Mouse (Mus musculus) spleen, adult 12 weeks (tissue): ENCODE results near the gene Tnr.

Experiments used
- DNase-seq: peaks from one replicate; pipeline ENCODE4 v3.0.0; 2022; ENCODE audit warnings: low spot score

The Tnr gene

GRCm38 (mm10) chr1:159800366-159800765 is 276.8 kb downstream of the Tnr start:
- no peak for DNase-seq

- DNase-seq = no peak
These were observed 278.2 kb downstream of the Tnr start for GRCm38 (mm10) chr1:159801753-159802152.

- no peak for DNase-seq
These were observed 280.1 kb downstream of the Tnr start for GRCm38 (mm10) chr1:159803711-159804110.

GRCm38 (mm10) chr1:159809493-159809892 is 285.9 kb downstream of the Tnr start:
- DNase-seq = no peak

- DNase-seq = no peak
These were observed 288.2 kb downstream of the Tnr start for GRCm38 (mm10) chr1:159811805-159812204.

- DNase-seq = no peak
These were observed 289.3 kb downstream of the Tnr start for GRCm38 (mm10) chr1:159812820-159813411.

GRCm38 (mm10) chr1:159814348-159814747 is 290.8 kb downstream of the Tnr start:
- DNase-seq = no peak

GRCm38 (mm10) chr1:159816614-159817371 is 293.2 kb downstream of the Tnr start:
- no peak for DNase-seq

- no peak for DNase-seq
These were observed 295.9 kb downstream of the Tnr start for GRCm38 (mm10) chr1:159819511-159819910.

- DNase-seq = no peak
These were observed 298.8 kb downstream of the Tnr start for GRCm38 (mm10) chr1:159822416-159822815.

- DNase-seq = no peak
These were observed 305.0 kb downstream of the Tnr start for GRCm38 (mm10) chr1:159828531-159828930.

GRCm38 (mm10) chr1:159833165-159833564 is 309.6 kb downstream of the Tnr start:
- no peak for DNase-seq

- no peak for DNase-seq
These were observed 310.2 kb downstream of the Tnr start for GRCm38 (mm10) chr1:159833646-159834338.

GRCm38 (mm10) chr1:159835126-159835525 is 311.6 kb downstream of the Tnr start:
- DNase-seq = no peak

- no peak for DNase-seq
These were observed 316.8 kb downstream of the Tnr start for GRCm38 (mm10) chr1:159840337-159840736.

- DNase-seq = no peak
These were observed 319.3 kb downstream of the Tnr start for GRCm38 (mm10) chr1:159842876-159843275.

- DNase-seq = no peak
These were observed 328.5 kb downstream of the Tnr start for GRCm38 (mm10) chr1:159852088-159852487.

GRCm38 (mm10) chr1:159854261-159854660 is 330.7 kb downstream of the Tnr start:
- DNase-seq = no peak

GRCm38 (mm10) chr1:159861782-159862474 is 338.4 kb downstream of the Tnr start:
- no peak for DNase-seq

- no peak for DNase-seq
These were observed 342.1 kb downstream of the Tnr start for GRCm38 (mm10) chr1:159865696-159866095.

- no peak for DNase-seq
These were observed 346.3 kb downstream of the Tnr start for GRCm38 (mm10) chr1:159869619-159870441.

- no peak for DNase-seq
These were observed 349.3 kb downstream of the Tnr start for GRCm38 (mm10) chr1:159872866-159873265.
